ENCODE assay signal across 27 mouse cellular contexts in the genomic region with DNA sequence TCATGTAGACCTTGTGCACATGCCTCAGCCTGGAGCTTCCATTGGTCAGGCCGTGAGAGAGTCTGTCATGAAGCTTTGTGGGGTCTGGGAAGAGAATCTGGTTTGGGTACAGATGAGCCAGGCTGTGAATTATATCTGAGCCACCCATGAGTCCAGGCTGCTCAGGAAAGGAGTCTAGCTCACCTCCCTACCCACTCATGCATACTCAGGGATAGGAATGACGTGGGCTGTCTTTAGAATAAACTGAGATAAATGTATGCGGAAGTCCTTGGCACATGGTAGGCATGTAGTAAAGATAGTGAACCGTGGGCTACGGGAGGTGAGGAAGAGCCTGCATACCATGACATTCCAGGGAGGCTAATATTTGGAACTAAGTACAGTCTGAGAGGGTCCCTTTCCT. TPM values are rescaled to one million over a fixed set of nuclear protein-coding genes. Genes with fewer than 3 reads are reported as not detected.
"Had no signal": no experiment of that assay in that cellular context is flagged by ENCODE, and none has a peak within 500 bp of the region (broad histone marks: within the 10 kb centered on the region; RNA-seq: fewer than 3 reads in every experiment).

No protein-coding gene starts in this region.

- H3K27me3 ChIP-seq: embryonic facial prominence, embryonic 12.5 days; embryonic facial prominence, embryonic 13.5 days; embryonic facial prominence, embryonic 15.5 days; forebrain, embryonic 12.5 days; forebrain, embryonic 15.5 days had no signal

- H3K27ac ChIP-seq: embryonic facial prominence, embryonic 10.5 days; embryonic facial prominence, embryonic 12.5 days; embryonic facial prominence, embryonic 13.5 days; embryonic facial prominence, embryonic 15.5 days; forebrain, embryonic 10.5 days; forebrain, embryonic 12.5 days; forebrain, embryonic 13.5 days; forebrain, embryonic 15.5 days; gastrocnemius, adult 2 months; heart, adult 2 months had no signal

- H3K36me3 ChIP-seq: embryonic facial prominence, embryonic 10.5 days; embryonic facial prominence, embryonic 12.5 days; embryonic facial prominence, embryonic 13.5 days; embryonic facial prominence, embryonic 15.5 days; forebrain, embryonic 10.5 days; forebrain, embryonic 12.5 days; forebrain, embryonic 15.5 days had no signal

- H3K4me2 ChIP-seq: embryonic facial prominence, embryonic 12.5 days; embryonic facial prominence, embryonic 13.5 days; embryonic facial prominence, embryonic 15.5 days; forebrain, embryonic 12.5 days; forebrain, embryonic 13.5 days; forebrain, embryonic 15.5 days had no signal

- H3K9ac ChIP-seq: embryonic facial prominence, embryonic 12.5 days; embryonic facial prominence, embryonic 13.5 days; embryonic facial prominence, embryonic 15.5 days; forebrain, embryonic 12.5 days; forebrain, embryonic 13.5 days; forebrain, embryonic 15.5 days; forebrain, postnatal 0 days had no signal

- H3K4me1 ChIP-seq: forebrain, embryonic 12.5 days; forebrain, embryonic 13.5 days; forebrain, embryonic 15.5 days had no signal

- H3K4me3 ChIP-seq: embryonic facial prominence, embryonic 10.5 days; embryonic facial prominence, embryonic 12.5 days; embryonic facial prominence, embryonic 13.5 days; embryonic facial prominence, embryonic 15.5 days; erythroblast, embryonic 14.5 days; forebrain, embryonic 10.5 days; forebrain, embryonic 12.5 days; forebrain, embryonic 13.5 days; forebrain, embryonic 15.5 days; gastrocnemius, adult 2 months; heart, adult 2 months had no signal

- H3K9me3 ChIP-seq: embryonic facial prominence, embryonic 12.5 days; embryonic facial prominence, embryonic 13.5 days; embryonic facial prominence, embryonic 15.5 days; forebrain, embryonic 10.5 days; forebrain, embryonic 12.5 days; forebrain, embryonic 13.5 days; forebrain, embryonic 15.5 days had no signal

- ATAC-seq: forebrain, embryonic 13.5 days; forebrain, embryonic 14.5 days; forebrain, embryonic 15.5 days; forebrain, embryonic 16.5 days; forebrain, postnatal 0 days had no signal

- DNase-seq: cerebellum, adult 2 months; cerebellum, adult 8-10 months; cerebellum, adult 9-10 months; cerebellum, adult 9-11 months; cerebellum, postnatal 10 days; cerebellum, postnatal 14 days; cerebellum, postnatal 25 days; cerebellum, postnatal 36 days; embryo, embryonic 11 days; forebrain, postnatal 0 days; gastrocnemius, adult 2 months; gastrocnemius, postnatal 10 days; gastrocnemius, postnatal 14 days; gastrocnemius, postnatal 36 days; heart, adult 18-20 months; heart, adult 2 months had no signal

RNA-seq across cellular contexts. Expression of gene Col23a1, which starts 44.3 kb away (rescaled TPM):
- polyA plus RNA-seq: erythroblast, embryonic 14.5 days had no signal
